Mouse (Mus musculus) adrenal gland, postnatal 36 days (tissue): Measurements from ENCODE around the gene Mrtfa. TPM values are rescaled to one million over a fixed set of nuclear protein-coding genes. Genes with fewer than 3 reads are reported as not detected.

ENCODE experiments used
- DNase-seq, 2 experiments: peaks; one replicate each; pipeline ENCODE4 v3.0.0; 2021; ENCODE audit warnings: mixed read lengths in 1 of 2
- total RNA-seq, 2 experiments: library from RNA; stranded (reverse); gene quantifications; 2 replicates each; pipeline ENCODE4 v1.2.3; 2021

Gene Mrtfa
- total RNA-seq, 2 experiments from 2014 or later = 28.6 to 31.0 TPM

DNA sequence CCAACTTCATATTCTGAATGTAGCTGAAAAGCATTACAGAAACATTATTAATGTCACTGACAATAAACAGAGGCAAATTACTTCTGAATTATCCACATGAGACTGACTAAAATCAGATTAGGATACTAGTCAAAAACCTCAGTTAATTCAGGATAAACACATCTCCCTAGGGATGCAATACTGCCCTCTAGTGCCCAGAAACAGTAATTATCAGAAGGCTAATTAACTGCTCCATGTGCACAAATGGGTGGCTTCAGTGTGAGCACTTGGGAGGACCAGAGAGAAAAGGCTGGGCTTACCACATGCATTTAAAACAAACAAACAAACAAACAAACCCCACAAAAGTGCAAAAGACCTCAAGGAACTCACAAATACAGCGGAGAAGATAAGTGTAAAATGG lies 126.4 kb downstream of the Mrtfa start:
- DNase-seq = peak; percentile 17 to 24

DNA sequence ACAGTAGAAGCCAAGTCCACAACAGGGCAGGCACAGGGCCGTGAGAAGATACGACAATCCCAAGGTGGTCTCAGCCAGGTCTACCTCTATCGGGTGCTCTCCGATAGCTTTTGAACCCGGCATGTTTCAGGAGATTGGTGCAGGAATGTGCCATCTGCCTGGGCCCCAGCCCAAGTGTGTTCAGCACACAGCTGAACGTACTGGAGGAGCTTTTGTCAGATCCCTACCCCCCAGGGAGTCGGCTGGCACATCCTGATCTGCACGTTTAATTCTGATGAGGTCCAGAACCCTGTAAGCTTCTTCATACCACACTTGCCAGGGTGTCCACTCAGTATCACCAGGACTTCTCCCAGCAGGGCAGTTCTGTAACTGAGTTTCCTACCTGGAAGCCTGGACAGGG lies 127.9 kb downstream of the Mrtfa start:
- DNase-seq = no peak

DNA sequence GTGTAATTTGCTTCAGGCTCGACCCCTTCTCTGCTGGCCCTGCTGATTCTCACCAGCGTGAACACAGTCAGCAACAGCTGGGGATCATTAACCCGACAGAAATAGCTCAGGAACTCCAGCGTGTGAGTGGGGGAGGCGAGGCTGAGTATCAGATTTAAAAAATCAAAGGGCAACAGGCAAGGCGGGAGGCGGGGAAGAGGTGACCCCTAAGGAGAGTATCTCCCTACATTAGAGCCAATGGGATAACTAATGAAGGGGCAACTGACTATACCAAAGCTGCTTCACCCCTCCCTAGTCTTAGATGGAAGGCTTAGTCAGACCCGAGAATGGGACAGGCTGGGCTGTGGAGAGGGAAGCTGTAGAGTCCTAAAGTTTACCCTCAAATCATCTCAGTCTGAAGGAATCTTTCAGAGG lies 128.4 kb downstream of the Mrtfa start:
- no peak for DNase-seq

DNA sequence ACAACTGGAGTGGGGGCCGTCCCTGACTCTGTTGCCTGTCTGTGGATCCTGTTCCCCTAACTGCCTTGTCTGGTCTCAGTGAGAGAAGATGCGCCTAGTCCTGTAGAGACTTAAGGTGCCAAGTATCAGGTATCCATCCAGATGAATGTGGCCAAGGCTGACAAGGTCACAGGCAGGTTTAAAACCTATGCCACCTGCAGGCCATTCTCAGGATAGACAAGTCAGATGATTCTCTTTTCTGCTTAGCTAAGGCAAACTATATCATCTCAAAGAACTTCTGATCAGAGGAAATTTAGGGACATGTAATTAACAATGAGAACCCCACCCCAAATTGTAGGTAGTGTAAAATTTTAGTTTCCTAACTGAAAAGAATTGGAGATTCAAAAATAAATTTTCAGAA lies 129.6 kb downstream of the Mrtfa start:
- no peak for DNase-seq

DNA sequence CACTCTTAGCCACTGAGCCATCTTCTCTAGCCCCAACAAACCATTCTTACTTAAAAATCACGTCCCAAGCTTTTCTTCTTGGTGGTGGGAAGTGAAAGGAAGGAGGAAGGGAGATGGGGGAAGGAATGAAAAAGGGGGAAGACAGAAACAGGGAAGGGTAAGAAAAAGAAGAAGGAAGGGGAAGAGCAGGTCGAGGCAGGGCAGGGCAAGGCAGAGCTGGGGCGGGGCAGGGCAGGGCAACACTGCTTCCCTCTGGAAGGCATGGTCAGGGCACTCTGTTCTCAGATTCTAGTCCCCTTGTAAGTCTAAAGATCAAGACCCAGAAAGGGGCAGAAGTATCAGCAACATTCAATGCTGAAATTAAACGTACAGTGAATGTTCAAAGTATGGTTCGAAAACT lies 132.8 kb downstream of the Mrtfa start:
- no peak for DNase-seq

DNA sequence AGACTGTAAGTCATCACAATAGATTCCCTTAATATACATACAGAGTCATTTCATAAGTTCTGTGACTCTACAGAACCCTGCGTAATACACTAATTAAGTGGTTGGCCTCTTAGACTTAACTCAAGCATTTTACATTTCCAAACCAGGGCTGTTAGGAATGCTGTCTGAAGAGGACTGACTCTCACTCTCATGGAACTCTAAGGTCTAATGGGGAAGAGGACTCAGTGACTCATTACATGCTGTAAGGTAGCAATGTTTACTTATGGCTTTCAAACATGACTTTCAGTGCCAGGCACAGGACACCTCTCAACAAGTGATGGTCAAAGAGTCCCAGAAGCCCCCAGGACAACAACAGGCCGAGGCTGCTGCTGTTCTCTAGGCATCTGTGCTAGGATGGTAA lies 135.1 kb downstream of the Mrtfa start:
- DNase-seq = no peak

DNA sequence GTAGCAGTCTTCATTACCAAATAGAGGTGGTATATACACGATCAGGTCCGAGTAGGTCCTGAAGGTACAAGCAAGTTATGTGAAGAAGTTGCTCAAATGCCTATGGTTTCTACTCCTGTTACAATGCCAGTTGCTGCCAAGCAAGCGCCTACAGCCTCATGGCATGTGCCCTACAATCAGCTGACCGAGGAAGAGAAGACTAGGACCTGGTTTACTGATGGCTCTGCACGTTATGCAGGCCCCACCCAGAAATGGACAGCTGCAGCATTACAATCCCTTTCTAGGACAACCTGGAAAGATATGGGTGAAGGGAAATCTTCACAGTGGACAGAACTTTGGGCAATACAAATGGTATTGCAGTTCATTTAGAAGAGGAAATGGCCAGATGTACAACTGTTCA lies 138.1 kb downstream of the Mrtfa start:
- no peak for DNase-seq

DNA sequence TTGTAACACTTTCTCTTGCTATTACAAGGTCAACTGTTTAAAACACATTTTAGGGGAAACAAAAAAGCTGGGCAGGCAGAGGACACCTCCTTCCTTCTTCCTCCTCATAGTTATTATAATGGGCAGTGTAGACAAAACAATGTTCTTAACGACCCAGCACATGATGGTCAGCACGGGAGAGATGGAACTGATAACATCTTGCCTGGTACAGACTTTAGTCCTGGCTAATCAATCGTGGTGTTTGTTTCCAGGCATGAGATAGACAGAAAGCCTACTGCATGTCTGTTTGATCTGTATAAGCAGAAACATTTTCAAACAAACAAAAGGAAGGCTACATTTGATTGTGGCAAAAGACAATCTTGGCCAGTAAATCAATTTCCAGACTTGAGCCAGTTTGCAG lies 140.1 kb downstream of the Mrtfa start:
- no peak for DNase-seq

DNA sequence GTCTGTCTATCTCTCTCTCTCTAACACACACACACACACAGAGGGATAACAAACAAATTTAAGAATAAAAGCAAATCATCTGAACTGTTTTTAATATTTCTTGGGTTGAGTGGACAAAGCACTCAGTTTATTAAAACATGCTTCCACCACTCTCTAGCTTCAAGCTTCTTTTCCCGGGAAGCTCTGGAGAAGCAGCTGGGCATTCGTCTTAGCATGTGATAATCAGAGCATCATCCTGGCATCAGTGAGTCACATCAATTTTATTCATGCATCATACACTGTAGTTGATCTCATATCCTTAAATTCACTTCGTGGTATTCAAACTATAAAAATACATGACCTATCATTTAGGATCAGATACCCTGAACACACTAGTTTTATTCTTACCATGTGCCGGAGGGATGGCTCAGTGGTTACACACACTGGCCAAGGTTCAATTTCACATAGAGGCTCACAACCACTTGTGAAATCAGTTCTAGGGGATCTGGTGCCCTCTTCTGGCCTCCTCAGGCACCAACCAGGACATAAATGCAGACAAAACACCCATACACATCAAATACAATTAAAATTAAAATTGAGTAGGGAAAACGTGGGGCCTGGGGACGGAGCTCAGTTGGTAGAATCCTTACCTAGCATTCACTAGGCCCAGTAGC lies 141.0 kb downstream of the Mrtfa start:
- DNase-seq = peak in 1 of 2 experiments; percentile 49

DNA sequence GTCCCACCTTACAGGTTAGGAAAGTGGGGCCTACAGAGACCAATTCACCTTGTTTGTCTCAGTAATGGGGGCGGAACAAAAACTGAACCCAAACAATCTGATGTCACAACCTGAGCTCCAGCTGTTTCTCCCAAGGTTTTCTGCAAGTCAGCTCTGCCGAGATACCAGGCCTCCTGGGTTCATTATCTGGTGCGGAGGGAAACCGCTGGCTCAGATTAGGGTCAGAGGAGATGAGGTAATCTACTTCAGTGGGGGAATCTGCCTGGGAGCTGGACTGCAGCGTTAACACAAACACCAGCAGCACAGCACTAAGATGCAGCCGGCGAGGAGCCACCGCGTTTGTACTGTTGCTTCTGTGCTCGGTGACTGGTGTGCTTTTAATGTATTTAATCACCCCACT lies 143.1 kb downstream of the Mrtfa start:
- DNase-seq = no peak

DNA sequence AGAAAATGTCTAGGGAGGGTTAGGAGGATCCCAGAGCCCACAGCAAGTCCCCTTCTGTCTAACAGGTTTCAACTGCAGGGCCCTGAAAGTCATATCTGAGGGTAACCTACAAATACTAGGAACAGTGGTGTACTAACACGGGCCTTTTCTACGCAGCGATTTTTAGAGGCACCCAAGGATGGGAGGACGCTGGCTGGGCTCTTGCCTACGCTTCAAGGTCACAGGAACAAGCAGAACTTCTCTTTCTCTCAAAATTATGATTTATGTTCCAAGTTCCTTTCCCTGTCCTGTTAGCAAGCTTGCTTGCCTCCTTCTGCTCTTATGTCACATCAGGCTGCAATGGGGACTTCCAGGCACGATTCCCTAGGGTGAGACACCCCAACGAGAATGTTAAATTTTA lies 144.5 kb downstream of the Mrtfa start:
- peak; percentile 15 to 57 for DNase-seq

DNA sequence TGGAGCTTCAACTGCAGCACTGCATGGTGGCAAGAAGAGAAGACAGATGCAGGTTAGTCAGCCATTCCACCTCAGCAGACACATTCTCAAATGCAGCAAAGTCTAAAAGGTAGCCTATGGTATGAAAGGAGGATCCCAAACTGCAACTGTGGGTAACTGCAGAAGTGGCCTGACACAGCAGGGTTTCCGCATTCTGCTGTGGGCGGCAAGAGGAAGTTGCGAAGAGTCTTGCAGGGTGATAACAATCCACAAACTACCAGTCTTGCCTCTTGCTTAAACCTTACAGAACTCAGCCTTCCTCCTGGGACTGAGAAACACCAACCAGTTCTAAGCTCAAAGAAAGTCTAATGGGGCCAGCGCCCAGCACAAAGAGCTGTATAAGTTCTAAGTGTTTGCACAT lies 145.2 kb downstream of the Mrtfa start:
- no peak for DNase-seq

DNA sequence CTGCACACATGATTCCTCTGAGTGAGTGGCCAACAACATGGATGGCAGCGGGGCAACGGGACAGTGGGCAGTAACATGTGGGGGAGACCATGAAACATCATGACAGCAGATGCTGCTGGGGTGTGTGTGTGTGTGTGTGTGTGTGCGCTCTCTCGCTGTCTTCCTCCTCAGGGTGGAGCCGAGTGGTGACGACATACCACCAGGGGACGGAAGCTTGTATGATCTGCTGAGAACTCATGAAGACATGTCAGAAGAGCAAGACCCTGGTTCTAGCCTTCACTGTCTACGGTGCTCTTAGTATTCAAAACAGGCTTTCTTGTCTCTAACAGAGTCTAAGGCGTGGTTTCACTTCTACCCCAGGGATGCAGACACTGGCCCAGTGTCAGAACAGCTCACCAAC lies 146.1 kb downstream of the Mrtfa start:
- DNase-seq = no peak

DNA sequence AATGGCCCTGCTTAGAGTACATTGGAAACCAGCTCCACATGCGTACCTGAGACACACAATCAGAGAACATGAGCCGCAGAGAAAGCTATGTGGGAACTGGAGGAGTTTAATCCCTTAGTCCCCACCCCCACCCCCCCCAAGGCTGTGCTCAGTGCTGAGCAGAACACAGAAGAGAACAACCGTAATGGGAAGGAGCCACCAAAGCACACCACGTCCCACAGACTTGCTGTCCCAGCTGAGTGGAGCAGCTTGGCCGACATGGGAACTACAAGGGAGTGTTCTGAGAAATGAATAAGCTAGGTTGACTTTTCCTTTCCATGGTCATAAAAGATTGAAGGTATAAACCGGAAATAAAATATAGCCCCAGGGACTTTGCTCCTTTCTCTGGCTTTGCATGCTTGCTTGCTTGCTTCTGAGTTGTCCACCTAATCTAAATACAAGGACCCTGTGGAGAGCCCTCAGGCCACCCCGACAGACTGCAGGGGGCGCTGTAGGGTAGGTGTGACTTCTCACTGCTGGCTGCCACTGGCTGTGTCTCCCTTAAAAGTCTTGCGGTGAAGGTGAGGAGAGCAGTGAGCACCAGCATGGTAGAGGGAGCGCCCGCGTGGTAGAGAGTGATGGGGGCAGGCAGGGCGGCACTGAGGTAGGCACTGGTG lies 148.2 kb downstream of the Mrtfa start:
- DNase-seq = peak; percentile 31 to 58

DNA sequence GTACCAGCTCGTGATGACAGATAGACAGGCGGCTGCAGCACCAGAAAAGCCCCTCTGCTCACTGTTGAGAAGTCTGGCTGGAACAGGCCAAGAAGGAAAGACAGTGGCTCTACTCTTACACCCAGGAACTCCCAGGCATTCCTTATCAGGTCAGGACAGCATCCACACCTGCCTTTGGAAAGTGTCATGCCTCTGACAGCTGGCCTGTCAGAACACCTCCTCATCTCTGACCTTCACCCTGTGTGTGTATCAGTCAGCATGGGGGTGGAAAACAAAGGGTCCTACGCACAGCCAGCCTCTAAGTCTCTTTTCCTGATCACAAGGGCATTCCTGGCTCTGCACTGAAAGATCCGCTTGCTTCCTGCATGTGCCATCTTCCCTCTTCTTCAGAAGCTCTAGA lies 148.8 kb downstream of the Mrtfa start:
- DNase-seq = no peak

DNA sequence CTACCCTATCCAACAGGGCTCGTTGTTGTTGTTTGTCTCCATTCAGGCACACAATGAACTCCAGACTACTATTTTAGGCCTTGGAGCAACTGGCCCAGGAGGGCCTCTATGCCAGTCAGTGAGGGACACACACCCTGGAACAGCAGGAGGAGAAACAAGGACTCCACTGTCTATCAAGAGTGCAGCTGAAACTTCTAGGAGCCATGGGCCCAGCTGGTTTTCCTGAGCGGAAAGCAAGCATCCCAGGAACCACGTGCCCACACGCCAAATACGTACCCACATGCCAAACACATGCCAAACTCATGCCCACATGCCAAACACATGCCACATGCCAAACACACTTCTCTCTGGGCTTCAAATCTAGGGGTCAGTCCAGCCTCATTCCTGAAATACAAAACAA lies 152.1 kb downstream of the Mrtfa start:
- no peak for DNase-seq

DNA sequence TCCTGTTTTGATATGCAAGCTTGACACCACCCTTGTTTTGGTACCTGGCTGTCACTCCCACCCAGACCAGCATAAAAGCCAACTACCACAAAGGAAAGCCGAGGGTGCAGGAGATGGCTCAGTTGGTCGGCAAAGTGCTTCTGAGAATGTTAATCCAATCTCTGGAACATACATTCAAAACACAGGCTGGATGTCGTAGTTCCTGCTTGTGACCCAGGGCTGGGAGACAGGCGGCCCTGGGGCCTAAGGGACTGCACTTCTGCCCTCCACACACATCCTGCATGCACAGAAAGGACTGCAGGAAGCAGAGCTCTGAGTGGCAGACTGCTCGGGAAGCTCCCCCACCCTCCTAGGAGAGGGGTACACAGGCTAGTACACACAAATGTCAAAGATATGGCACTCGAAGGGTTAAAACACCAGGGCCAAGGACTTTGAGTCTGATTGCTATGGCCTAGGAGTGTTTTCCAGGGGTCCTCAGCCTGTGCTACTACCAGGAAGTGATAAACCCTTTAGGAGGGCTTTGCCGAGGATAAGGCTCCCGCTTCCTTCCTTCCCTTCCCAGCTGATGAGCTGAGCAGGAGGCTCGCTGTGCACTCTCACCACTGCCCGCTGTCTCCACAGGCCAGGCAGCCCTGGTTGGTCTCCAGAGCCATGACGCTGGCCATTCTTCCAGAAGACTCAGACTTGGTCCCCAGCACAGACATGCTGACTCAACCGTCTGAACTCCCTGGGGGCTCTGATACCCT lies 155.0 kb downstream of the Mrtfa start:
- peak in 1 of 2 experiments; percentile 40 for DNase-seq

DNA sequence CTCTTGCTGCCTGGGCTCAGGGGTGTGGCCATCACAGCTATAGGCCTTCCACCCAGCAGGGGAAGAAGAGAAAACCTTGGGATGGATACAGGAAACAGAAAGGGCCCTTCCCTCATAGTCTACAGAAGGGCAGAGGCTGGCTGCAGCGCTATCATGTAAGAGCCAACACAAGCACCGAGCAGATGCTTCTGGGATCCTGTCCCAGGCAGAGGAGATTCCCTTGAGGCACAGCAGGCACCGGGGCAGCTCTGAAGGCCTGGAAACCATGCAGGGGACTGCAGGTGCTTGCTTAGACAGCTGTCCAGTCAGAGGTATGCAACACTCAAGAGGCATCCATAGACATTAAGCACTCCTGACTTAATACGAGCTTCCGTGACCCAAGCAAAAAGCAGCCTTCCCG lies 156.4 kb downstream of the Mrtfa start:
- no peak for DNase-seq

DNA sequence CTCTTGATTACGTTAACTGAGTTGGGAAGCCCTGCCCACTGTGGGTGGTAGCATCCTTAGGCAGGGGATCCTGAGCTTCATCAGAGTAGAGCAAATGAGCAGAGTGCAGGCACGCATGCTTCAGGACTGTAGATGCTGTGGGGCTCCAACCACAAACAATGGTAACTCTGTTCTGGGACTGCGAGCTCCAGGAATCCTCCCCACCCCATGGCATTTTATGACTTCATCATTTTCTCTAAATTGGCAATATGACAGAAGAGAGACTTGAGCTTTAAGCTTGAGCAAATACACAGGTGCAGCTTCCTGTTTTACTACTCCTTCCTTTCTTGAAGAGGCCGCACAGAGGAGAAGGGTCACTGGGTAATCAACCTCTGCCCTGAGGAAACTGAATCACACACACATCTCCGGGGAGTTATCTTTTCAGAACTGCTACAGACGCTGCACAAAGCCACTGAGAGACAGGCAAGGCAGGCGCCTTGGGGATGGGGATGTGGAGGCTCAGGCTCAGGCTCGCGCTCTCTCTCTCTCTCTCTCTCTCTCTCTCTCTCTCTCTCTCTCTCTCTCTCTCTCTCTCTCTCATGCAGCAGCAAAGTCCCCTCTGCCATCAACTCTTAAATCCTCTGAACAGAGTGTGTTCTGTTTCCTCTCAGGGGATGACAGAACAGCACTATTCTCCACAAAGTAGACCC lies 157.5 kb downstream of the Mrtfa start:
- no peak for DNase-seq

DNA sequence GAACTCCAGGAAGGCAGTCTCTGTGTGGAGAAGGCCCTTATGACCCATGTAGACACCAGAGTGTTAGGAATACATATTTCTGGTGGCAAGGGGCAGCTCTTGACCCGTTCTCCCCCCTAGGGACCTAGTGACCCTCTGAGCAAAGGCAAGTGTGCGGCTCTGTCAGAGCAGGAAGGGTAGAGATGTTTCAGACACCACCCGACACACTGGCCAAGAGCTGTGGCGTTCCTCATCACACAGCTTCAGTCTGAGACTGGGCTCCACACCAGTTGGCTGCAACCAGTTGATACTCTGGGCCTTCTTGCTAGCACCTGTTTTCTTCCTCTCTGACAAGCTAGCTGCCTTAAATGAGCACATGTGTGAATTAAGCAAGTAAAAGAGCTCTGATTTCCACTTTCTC lies 158.9 kb downstream of the Mrtfa start:
- DNase-seq = no peak

DNA sequence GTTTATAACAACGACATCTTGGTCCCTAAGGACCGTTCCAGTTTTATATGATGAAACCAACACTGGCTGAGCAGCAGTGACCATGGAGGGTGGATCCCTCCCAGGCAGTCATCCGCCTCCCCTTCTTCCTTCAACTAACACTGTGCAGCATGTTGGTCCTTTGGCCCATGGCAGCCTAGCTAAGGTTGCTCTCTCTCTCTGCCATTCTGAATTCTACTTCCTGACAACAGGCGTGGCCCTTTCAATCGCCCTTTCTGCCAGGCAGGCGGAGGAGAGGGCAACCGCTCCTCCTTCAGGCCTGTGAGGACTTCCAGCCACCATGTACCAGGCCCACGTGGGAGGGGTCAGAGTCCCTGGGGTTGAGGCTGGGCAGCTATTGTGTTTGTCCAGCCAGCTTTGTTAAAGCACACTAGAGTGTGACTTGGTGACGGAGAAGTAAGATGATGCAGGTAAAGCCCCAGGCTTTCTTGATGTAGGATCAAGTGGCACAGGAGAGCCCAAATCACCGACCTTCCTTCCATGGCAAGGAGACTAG lies 159.6 kb downstream of the Mrtfa start:
- DNase-seq = no peak

DNA sequence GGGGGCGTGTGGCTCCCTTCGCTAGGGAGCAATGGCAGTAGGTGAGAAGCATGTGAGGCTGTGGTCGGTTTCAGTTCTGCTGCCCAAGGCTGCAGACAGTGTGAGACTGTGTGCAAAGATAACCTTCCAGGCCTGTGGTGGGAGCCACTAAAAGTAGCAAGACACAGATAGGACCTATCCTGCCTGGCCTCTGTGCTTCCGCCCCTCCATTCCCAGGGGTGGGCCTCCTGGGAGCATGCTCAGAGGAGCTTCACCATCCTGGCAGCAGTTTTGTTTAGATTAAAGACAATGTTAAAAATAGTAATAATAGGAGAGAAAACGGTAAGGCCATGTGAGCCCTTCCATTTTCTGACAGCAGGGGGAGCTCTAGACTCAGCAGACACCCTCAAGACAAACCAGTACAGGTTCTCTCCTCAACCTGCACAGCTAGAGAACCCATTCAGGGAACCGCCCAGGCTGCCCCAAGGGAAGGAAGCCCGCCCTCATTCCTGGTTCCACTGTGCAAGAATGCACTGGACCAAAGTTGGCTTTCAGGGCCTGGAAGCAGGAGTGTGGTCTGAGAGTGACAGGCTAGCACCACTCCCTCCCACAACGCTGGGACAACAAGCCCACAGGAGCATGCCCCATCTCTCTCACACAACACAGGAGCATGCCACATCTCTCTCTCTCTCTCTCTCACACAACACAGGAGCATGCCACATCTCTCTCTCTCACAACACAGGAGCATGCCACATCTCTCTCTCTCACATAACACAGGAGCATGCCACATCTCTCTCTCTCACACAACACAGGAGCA lies 163.0 kb downstream of the Mrtfa start:
- DNase-seq = peak; percentile 67 to 81
